Mouse (Mus musculus): Measurements from ENCODE around the gene Paqr8.
"Not testable (repeated sequence)": the region's sequence is repeated elsewhere in the genome, so short reads cannot be mapped to it uniquely, and the experiment has no call there.

The Paqr8 gene

DNA sequence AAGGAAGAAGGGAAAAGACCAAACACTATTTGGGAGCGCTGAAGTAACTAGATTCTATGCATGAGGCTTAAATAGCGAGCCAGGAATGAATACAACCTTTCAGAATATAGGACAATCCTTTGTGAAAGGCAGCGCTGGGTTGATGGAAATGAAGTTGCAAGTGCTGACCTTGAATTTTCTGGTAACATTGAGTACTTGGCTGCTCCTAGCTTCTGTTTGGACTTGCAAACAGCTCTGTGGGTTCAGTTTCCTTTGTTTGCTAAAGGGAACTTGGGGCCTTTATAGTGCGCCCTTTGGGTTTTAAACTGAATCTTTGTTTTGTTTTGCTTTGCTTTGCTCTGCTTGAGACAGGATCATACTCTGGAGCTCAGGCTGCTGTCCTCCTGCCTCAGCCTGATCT, 18.1 kb downstream of the Paqr8 start:
- no peak for DNase-seq (ENCODE audit: extremely low read depth, low read depth, low spot score)

GRCm38 (mm10) chr1:20912115-20912514, 21.7 kb downstream of the Paqr8 start:
- no peak for DNase-seq (ENCODE audit: extremely low read depth, low read depth, low spot score)

- no peak for DNase-seq (ENCODE audit: extremely low read depth, low read depth, low spot score)
Observed at GRCm38 (mm10) chr1:20912527-20913171, 22.2 kb downstream of the Paqr8 start.

DNA sequence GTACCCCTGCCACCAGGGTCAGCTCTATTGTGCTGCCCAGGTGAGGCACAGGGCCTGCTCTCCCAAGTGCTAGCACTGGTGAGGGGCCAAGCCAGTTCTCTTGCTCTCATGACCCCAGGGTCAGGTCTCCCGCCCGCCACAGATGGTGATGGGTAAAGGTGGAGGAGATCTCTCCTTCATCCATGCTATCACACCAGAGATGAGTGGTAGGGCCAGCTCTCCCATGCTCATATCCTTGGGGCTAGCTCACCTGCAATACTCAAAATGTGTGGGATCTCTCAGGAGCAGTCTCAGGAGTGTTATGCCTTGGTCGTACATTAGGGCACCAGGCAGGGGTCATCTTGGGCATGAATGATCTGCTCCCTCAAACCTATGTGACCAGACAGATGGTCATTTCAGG, 24.4 kb downstream of the Paqr8 start:
- no peak for DNase-seq (ENCODE audit: extremely low read depth, low read depth, low spot score)

- DNase-seq (ENCODE audit: extremely low read depth, low read depth, low spot score) = no peak
Observed at GRCm38 (mm10) chr1:20915608-20916007, 25.2 kb downstream of the Paqr8 start.

DNA sequence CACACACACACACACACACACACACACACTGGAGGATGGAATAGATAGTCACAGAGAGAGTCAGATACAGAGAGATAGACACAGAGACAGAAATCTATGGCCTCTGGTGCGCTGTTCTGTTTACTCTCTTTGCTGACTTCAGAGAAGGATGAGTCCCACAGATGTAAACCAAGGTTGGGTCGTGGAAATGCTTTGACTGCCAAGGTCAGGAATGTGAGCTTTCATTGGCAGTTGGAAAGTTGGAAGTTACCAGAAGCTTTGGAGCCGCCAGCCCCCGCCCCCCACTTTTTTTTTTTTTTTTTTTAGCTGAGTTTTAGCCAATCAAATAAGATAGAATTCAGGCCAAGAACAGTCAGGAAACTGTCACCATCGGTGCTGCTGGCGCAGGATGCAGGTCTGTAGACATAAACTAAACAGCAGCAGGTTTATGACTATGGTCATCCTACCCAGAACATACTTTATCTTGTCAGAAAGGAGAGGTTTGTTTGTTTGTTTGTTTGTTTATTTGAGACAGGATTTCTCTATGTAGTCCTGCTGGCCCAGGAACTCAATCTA, 27.2 kb downstream of the Paqr8 start:
- no peak for DNase-seq (ENCODE audit: extremely low read depth, low read depth, low spot score)

- no peak for DNase-seq (ENCODE audit: extremely low read depth, low read depth, low spot score)
Observed at GRCm38 (mm10) chr1:20919728-20920127, 29.3 kb downstream of the Paqr8 start.

DNA sequence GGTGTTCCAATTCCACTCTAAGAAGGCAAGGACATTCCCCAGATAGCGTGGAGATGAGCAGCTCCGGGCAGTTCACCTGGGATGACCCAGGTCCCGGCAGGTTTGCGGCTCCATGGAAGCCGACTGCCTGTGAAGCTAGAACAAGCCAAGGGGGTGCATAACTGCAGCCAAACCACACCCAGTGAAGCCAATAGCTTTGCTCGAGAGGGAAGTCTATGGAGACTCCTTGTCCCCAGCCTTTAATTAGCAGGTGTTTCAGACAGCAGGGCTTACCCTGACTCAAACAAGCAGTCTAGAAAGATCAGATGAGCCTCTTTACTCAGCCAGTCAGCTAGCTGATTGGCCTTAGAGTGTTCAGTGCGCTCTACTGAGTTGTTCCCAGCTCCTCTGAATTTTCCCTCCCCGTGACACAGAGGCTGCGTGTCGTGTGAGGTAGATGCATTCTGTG, 30.7 kb downstream of the Paqr8 start:
- DNase-seq (ENCODE audit: extremely low read depth, low read depth, low spot score) = no peak

DNA sequence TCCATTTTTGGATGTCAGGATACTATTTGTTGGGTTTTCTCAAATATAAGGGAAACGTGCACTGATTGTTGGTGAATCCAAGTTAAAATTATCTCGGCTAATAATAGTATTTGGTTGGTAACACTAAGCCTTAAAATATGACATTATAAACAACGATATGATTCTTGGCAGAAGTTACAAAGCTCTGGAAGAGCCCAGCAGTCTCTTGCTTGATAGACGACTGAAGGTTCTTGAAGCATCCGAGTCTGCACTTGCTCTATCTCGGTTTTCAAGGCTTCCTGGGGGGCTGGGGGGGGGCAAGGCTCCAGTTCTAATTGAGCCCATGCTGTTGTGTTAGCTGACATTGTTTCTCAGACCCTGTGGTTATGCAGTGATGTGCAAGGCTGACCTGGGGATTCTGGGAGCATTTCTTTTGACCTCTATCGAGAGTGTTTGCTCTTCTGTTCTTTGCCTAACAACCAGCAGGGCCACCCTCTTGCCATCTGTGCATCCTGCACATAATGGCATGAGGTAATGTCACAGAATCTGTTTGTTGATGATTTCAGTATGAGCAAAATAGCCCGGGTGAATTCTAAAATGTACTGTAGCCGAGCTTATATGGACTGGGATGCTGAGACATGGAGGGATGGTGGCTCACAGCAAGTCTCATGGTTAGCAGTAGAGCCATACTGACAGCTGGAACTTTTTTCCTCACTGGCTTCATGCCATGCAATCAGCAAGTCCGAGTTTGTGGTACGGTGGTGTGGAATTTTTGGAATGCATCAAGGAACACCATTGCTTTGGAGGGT, 32.4 kb downstream of the Paqr8 start:
- DNase-seq (ENCODE audit: extremely low read depth, low read depth, low spot score) = no peak

DNA sequence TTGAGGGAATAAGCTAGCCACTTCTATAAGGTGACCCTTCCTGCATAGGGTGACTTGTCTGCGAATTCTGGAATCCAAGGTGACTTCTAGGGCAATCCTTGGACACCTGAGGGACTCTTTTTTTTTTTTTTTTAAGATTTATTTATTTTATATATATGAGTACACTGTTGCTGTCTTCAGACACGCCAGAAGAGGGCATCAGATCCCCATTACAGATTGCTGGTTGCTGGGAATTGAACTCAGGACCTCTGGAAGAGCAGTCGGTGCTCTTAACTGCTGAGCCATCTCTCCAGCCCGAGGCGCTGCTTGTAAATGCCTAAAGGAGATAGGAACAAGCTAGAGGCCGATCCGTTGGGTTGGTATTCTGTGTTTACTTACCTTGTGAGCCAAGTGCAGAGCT, 34.9 kb downstream of the Paqr8 start:
- DNase-seq (ENCODE audit: extremely low read depth, low read depth, low spot score) = not testable (repeated sequence)

GRCm38 (mm10) chr1:20925926-20926325, 35.5 kb downstream of the Paqr8 start:
- DNase-seq (ENCODE audit: extremely low read depth, low read depth, low spot score) = no peak

DNA sequence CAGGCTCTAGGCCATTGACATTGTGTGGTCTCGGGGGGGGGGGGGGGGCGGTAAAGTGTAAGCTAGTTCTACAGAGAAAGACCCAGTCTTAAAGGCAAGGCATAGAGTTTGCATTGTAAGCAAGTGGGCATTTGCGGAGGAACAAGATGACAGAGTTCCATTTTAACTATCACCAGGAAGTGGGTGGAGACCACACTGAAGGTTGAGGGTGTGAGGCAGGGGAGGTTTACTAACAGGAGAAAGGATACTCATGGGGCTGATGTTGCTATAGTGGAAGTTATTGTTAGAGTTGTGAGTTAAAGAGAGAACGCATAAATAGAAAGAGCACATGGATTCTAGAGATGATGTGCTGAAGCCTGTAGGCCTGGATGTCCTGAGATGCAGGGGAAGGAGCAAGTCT, 36.0 kb downstream of the Paqr8 start:
- no peak for DNase-seq (ENCODE audit: extremely low read depth, low read depth, low spot score)

DNA sequence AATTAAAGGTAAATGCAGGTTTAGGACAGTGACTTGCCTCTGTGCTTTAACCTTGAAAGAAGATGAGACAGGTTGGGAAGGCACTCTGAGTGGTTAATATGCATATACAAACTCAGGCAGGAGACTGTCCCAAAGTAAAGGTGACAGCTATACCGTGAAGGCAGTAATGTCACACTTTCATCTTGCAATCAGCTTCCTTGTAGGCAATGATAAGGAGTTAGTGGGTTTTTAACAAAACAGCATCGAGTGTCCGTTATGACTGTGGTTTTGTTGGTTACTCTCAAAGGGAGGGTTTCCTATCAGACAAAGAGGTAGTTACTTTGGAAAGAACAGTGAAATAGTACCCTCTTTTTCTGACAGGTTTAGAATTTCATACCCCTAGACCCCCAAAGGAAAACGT, 38.1 kb downstream of the Paqr8 start:
- DNase-seq (ENCODE audit: extremely low read depth, low read depth, low spot score) = no peak

DNA sequence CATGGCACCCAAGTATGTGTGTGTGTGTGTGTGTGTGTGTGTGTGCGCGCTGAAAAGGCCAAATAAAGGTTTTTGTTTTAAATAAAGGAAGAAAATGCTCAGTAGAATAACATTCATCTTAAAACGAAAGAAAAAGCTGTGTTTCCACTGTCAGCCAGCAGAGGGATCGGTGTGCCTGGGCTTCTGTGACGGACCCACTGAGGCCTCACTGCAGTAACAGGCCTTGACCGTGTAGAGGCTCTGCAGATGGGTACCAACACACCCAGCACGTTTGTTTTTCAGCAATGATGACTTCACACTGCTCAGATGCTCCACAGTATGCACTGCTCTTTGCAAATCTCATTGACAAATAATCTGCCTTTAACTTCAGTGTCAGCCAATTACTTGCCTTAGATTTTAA, 43.1 kb downstream of the Paqr8 start:
- DNase-seq (ENCODE audit: extremely low read depth, low read depth, low spot score) = no peak

GRCm38 (mm10) chr1:20935106-20935505, 44.7 kb downstream of the Paqr8 start:
- DNase-seq (ENCODE audit: extremely low read depth, low read depth, low spot score) = no peak

DNA sequence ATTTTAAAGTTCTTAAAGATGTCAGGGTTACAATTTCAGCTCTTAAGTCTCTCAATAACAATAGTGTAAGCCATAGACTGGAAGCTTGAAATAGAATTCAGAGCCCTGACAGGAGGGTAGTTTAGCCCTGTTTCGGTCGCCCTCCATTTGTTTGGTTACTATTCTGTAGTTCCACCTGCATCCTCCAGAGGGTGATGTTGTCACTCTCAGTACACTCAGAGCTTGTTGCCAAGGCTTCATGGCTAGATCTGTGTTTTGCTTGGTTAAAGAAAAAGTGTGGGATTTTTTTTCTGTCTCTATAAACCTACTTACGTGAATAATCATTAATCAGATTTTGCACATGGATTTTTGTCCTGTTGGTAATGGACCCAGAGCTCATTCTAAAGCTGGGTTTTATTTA, 48.6 kb downstream of the Paqr8 start:
- no peak for DNase-seq (ENCODE audit: extremely low read depth, low read depth, low spot score)

- DNase-seq (ENCODE audit: extremely low read depth, low read depth, low spot score) = no peak
Observed at GRCm38 (mm10) chr1:20940151-20940550, 49.7 kb downstream of the Paqr8 start.

DNA sequence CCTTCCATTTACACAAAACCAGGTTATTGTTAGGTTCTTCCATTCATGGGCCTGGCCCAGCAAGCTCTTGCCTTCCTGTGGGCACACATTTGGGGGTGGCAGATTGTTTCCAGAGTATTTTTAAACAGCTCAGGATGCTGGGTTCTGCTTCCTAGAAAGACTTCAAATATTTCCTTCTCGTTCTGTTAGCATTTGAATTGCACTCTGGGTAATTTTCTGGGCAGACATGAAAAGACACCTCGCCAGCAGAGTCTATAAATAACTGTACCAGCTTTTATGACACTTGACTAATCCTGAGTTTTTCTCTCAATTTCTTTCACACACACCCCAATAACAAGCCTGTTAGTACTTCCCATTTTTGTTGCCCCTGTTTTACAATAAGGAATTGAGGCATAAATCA, 50.9 kb downstream of the Paqr8 start:
- DNase-seq (ENCODE audit: extremely low read depth, low read depth, low spot score) = no peak

GRCm38 (mm10) chr1:20941857-20942256, 51.5 kb downstream of the Paqr8 start:
- no peak for DNase-seq (ENCODE audit: extremely low read depth, low read depth, low spot score)

- no peak for DNase-seq (ENCODE audit: extremely low read depth, low read depth, low spot score)
Observed at GRCm38 (mm10) chr1:20943016-20943415, 52.6 kb downstream of the Paqr8 start.

GRCm38 (mm10) chr1:20951300-20951763, 60.9 kb downstream of the Paqr8 start, which contains the start of gene Efhc1:
Efhc1 (plus strand) TSS chr1:20951626.
- no peak for DNase-seq (ENCODE audit: extremely low read depth, low read depth, low spot score)

DNA sequence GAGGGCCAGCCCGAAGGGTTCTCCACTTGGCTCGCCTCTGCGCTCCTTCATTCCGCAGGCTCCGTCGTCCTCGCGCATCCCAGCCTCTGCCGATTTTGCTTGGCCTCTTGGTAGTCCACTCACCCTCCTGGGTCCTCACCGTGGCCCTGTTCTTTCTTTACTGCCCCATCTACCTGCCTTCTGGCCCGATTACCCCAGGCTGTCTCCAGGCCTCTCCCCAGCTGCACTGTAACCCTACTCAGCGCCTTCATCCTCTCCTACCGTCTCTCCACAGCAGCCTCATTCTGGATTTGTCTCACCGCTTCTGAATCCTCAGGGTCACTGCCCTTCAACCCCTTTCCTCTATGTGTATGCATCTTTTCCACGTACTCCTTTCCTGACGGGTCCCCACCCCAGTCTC, 61.4 kb downstream of the Paqr8 start:
- DNase-seq (ENCODE audit: extremely low read depth, low read depth, low spot score) = no peak
